In genomic region chrX:88113561-88113960, GRCm38 (mm10) we compare ENCODE assay signal across 15 mouse cellular contexts. TPM values are rescaled to one million over a fixed set of nuclear protein-coding genes. Genes with fewer than 3 reads are reported as not detected.
DNase-seq lines count a peak whose midpoint lies in the region; ATAC-seq and TF ChIP-seq lines count a peak whose summit lies in the region.
"Had no signal": no experiment of that assay in that cellular context is flagged by ENCODE, and none has a peak within 500 bp of the region (broad histone marks: within the 10 kb centered on the region; RNA-seq: fewer than 3 reads in every experiment).

No protein-coding gene starts in this region.

- H3K4me1 ChIP-seq in hindbrain, embryonic 14.5 days (replicated peaks; ENCODE audit: control insufficient read depth, insufficient read depth, low read length): no peaks in the 10 kb centered on the region
- no peaks in the 10 kb centered on the region for H3K4me1 ChIP-seq in olfactory bulb, adult 2 months (ENCODE audit: control insufficient read depth, insufficient read depth, low read length)
- no peaks in the 10 kb centered on the region for H3K4me1 ChIP-seq in kidney, embryonic 14.5 days (ENCODE audit: control insufficient read depth, insufficient read depth, low read length)
- H3K4me1 ChIP-seq: heart, embryonic 15.5 days had no signal

- peak overlapping the region; percentile 90 for H3K27ac ChIP-seq in layer of hippocampus, adult 2 months
- H3K27ac ChIP-seq in hindbrain, embryonic 14.5 days: no peak overlapping the region
- H3K27ac ChIP-seq in olfactory bulb, adult 2 months (ENCODE audit: insufficient read depth, low read depth, low read length): peak overlapping the region; percentile 80
- H3K27ac ChIP-seq in kidney, embryonic 14.5 days (ENCODE audit: low read depth, low read length): no peak overlapping the region
- H3K27ac ChIP-seq: heart, embryonic 15.5 days; kidney, postnatal 0 days; liver, embryonic 14.5 days had no signal

- H3K4me2 ChIP-seq in hindbrain, embryonic 14.5 days (replicated peaks): peak overlapping the region; percentile 51
- H3K4me2 ChIP-seq in kidney, embryonic 14.5 days (replicated peaks; ENCODE audit: low read depth, low read length): no peak overlapping the region
- H3K4me2 ChIP-seq: heart, embryonic 15.5 days had no signal

- H3K4me3 ChIP-seq in layer of hippocampus, adult 2 months: peak overlapping the region; percentile 62
- peak overlapping the region; percentile 45 for H3K4me3 ChIP-seq in hindbrain, embryonic 14.5 days (replicated peaks; ENCODE audit: low read length)
- peak overlapping the region; percentile 48 for H3K4me3 ChIP-seq in olfactory bulb, adult 2 months (ENCODE audit: insufficient read depth, low read depth, low read length)
- no peak overlapping the region for H3K4me3 ChIP-seq in kidney, embryonic 14.5 days (ENCODE audit: low read length)
- H3K4me3 ChIP-seq: heart, embryonic 15.5 days had no signal

- no peaks in the 10 kb centered on the region for H3K9me3 ChIP-seq in hindbrain, embryonic 14.5 days (ENCODE audit: control insufficient read depth, low read length)
- H3K9me3 ChIP-seq in kidney, embryonic 14.5 days (ENCODE audit: control insufficient read depth, low read length): no peaks in the 10 kb centered on the region
- H3K9me3 ChIP-seq: heart, embryonic 15.5 days had no signal

- H3K27me3 ChIP-seq in hindbrain, embryonic 14.5 days (ENCODE audit: control insufficient read depth, insufficient read depth, low read length): no peaks in the 10 kb centered on the region
- no peaks in the 10 kb centered on the region for H3K27me3 ChIP-seq in kidney, embryonic 14.5 days (ENCODE audit: control insufficient read depth, insufficient read depth, low read length)
- H3K27me3 ChIP-seq: heart, embryonic 15.5 days had no signal

- TF ChIP-seq CTCF in layer of hippocampus, adult 2 months (conservative IDR thresholded peaks at IDR 0.05): no peak
- TF ChIP-seq CTCF in olfactory bulb, adult 2 months (IDR thresholded peaks at IDR 0.05; ENCODE audit: insufficient read depth, low read depth, low read length): no peak

- 59% methylated on average over 6 of the region's 6 CpGs for WGBS in hindbrain, embryonic 14.5 days
- 28% methylated on average over 6 of the region's 6 CpGs for WGBS in olfactory bulb, adult 2 months
- 69% methylated on average over 6 of the region's 6 CpGs for WGBS in kidney, embryonic 14.5 days

- peak; percentile 50; the same call in 1 of the 2 replicates for ATAC-seq in cerebellum, adult (ENCODE audit: insufficient number of reproducible peaks, low FRiP score, low TSS enrichment)
- ATAC-seq in hindbrain, embryonic 14.5 days (ENCODE audit: low FRiP score): no peak
- ATAC-seq in kidney, embryonic 14.5 days (ENCODE audit: low FRiP score, low TSS enrichment): no peak
- ATAC-seq: activated CD4-positive, CD25-positive, alpha-beta regulatory T cell, adult 4 months had no signal

- H3K9ac ChIP-seq in hindbrain, embryonic 14.5 days: peak overlapping the region; percentile 63
- H3K9ac ChIP-seq in kidney, embryonic 14.5 days (ENCODE audit: low read depth, low read length): no peak overlapping the region
- H3K9ac ChIP-seq: heart, embryonic 15.5 days; liver, embryonic 14.5 days had no signal

- DNase-seq in cerebellum, postnatal 4 days (ENCODE audit: low spot score in 2 of 2): no peak
- DNase-seq in layer of hippocampus, adult 2 months (ENCODE audit: low spot score in 2 of 2): no peak
- DNase-seq in layer of hippocampus, adult 18-20 months (ENCODE audit: low spot score in 2 of 2): no peak
- DNase-seq in hindbrain, embryonic 14.5 days (ENCODE audit: low spot score): no peak
- no peak for DNase-seq in thymus, postnatal 36 days
- DNase-seq: right cerebral cortex, postnatal 4 days had no signal

- no peak for TF ChIP-seq POLR2A in olfactory bulb, adult 2 months (IDR thresholded peaks at IDR 0.05; ENCODE audit: insufficient read depth, low read depth, low read length)

- H3K36me3 ChIP-seq in hindbrain, embryonic 14.5 days (replicated peaks; ENCODE audit: control insufficient read depth, insufficient read depth): no peaks in the 10 kb centered on the region
- no peaks in the 10 kb centered on the region for H3K36me3 ChIP-seq in kidney, embryonic 14.5 days (ENCODE audit: control insufficient read depth, insufficient read depth, low read length)
- H3K36me3 ChIP-seq: heart, embryonic 15.5 days had no signal

RNA-seq across cellular contexts. Expression of gene Il1rapl1, which starts 1.9 kb away (rescaled TPM):
- 10 to 100 TPM; 19.4 to 22.0 TPM for total RNA-seq in layer of hippocampus, adult 2 months (2021)
- 10 to 100 TPM; 18.1 to 19.3 TPM for total RNA-seq in layer of hippocampus, adult 18-20 months (2021)
- 3.0 and 3.7 TPM in 2 replicates for polyA plus RNA-seq in hindbrain, embryonic 14.5 days (2014; fragmentation: Nextera tagmentation; extraction: Ambion mirVana)
- polyA plus RNA-seq in olfactory bulb, adult 2 months (2012; ENCODE audit: insufficient read depth, insufficient read length, low replicate concordance, missing spikeins): not detected in 2 replicates
- polyA plus RNA-seq in kidney, embryonic 14.5 days (2014; fragmentation: Nextera tagmentation; extraction: Ambion mirVana): 0.79 and 0.80 TPM in 2 replicates
- total RNA-seq: ES-E14; neutrophil, adult 5-6 weeks had no signal
- polyA plus RNA-seq: activated CD4-positive, CD25-positive, alpha-beta regulatory T cell, adult 4 months; liver, embryonic 14.5 days had no signal

Comparison
In these comparisons a context has a peak if more than half of its experiments do, and no peak if none do; other contexts are left out.
1. H3K27ac ChIP-seq: peak in layer of hippocampus, adult 2 months (single experiment) and olfactory bulb, adult 2 months (single experiment); none in hindbrain, embryonic 14.5 days (single experiment) and kidney, embryonic 14.5 days (single experiment).